Mouse (Mus musculus) kidney, adult 2 months (tissue): ENCODE measurements at regions not wholly inside any gene's neighbourhood (a gene's known extent, or its start where the extent isn't known, plus 50 kb on each side); places are given as distances from the start of the nearest gene placed in this dataset.

Source experiments
- CTCF ChIP-seq: fragments of 200-500 bp; conservative IDR thresholded peaks from 2 replicates; pipeline ENCODE4 v1.5.1; 2011; ENCODE audit warnings: low read depth, mild to moderate bottlenecking, control low read depth, low read length, moderate library complexity, mixed read lengths; ENCODE audit not compliant: insufficient read depth, insufficient read length
- POLR2A ChIP-seq: fragments of 200-500 bp; IDR thresholded peaks from one replicate; pipeline ENCODE4 v1.6.1; 2011; ENCODE audit warnings: low read depth, low read length, control low read depth

DNA sequence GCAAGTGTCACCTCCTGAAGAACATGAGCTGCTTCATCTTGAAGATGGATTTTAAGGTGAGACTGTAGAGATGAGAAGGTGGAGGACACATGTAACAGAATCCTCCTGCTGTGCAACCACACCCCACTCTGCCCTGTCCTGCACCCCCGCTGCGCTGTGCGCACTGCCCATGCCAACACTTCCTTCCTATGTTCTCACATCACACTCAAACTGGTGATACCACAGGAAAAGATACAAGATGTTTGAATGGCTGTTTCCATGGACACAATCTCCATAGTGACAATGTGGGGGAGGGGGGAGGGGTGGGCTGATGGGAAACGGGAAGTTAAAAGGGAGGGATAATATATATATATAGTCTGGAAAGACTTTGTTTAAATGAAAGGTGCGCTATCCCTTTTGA, 765.3 kb downstream of the Trib2 start:
- TF ChIP-seq POLR2A (no peak), CTCF (no peak)
